Mouse (Mus musculus) heart, postnatal 0 days (tissue): Measurements from ENCODE around the gene Fermt2. TPM values are rescaled to one million over a fixed set of nuclear protein-coding genes. Genes with fewer than 3 reads are reported as not detected.

Experiments
- ATAC-seq: fragments of 200-750 bp; cut with Nextera tagmentation; 2 replicates; pipeline ENCODE4 v1.8.0; 2017; ENCODE audit warnings: low read depth, moderate number of reproducible peaks, moderate library complexity; ENCODE audit not compliant: insufficient read depth
- DNase-seq: peaks from one replicate; pipeline ENCODE4 v3.0.0-alpha.2; 2016; ENCODE audit warnings: low spot score
- H3K27ac ChIP-seq: fragments of 300-500 bp; sonication (generic); 2 replicates; pipeline ENCODE4 v1.5.1; 2014; ENCODE audit warnings: low read depth, mild to moderate bottlenecking
- H3K27me3 ChIP-seq: fragments of 300-500 bp; sonication (generic); 2 replicates; pipeline ENCODE4 v1.6.1; 2014; ENCODE audit warnings: low read length, mixed read lengths; ENCODE audit not compliant: control insufficient read depth, insufficient read depth
- H3K36me3 ChIP-seq: fragments of 300-500 bp; sonication (generic); replicated peaks from 2 replicates; pipeline ENCODE4 v1.6.1; 2014; ENCODE audit warnings: low read length, mixed read lengths; ENCODE audit not compliant: control insufficient read depth, insufficient read depth
- H3K4me1 ChIP-seq: fragments of 300-500 bp; sonication (generic); 2 replicates; pipeline ENCODE4 v1.6.1; 2014; ENCODE audit warnings: antibody characterized with exemption; ENCODE audit not compliant: control insufficient read depth, insufficient read depth
- H3K4me2 ChIP-seq: fragments of 300-500 bp; sonication (generic); 2 replicates; pipeline ENCODE4 v1.6.1; 2014; ENCODE audit warnings: low read depth, mild to moderate bottlenecking, low read length, moderate library complexity
- H3K4me3 ChIP-seq: fragments of 300-500 bp; sonication (generic); 2 replicates; pipeline ENCODE4 v1.5.1; 2014; ENCODE audit warnings: low read depth, low read length
- H3K9ac ChIP-seq: fragments of 300-500 bp; sonication (generic); replicated peaks from 2 replicates; pipeline ENCODE4 v1.6.1; 2014; ENCODE audit warnings: low read depth, low read length, mixed read lengths
- H3K9me3 ChIP-seq: fragments of 300-500 bp; sonication (generic); replicated peaks from 2 replicates; pipeline ENCODE4 v1.6.1; 2016; ENCODE audit warnings: low read length; ENCODE audit not compliant: control insufficient read depth
- CTCF ChIP-seq: IDR thresholded peaks from 2 replicates; pipeline ENCODE4 v1.5.1; 2016; ENCODE audit warnings: antibody characterized with exemption, control low read depth, low read depth
- EP300 ChIP-seq: IDR thresholded peaks from 2 replicates; pipeline ENCODE4 v1.6.1; 2016; ENCODE audit warnings: antibody characterized with exemption, low read depth
- WGBS: fragments of 180-500 bp; shearing (Covaris S2); extraction: QIAGEN DNeasy Blood & Tissue Kit; methylation state at CpG from one replicate; pipeline ENCODE4 v1.1.7; 2014; 5-methylcytosine and 5-hydroxymethylcytosine counted together
- polyA plus RNA-seq: library from polyadenylated mRNA; unstranded; fragments of >200 nt; fragmentation: Nextera tagmentation; extraction: Ambion mirVana; gene quantifications from 2 replicates; pipeline ENCODE4 v1.2.1, GENCODE M21; 2015
- total RNA-seq: library from RNA; depleted of rRNA; stranded (reverse); fragments of >200 nt; gene quantifications from 2 replicates; pipeline ENCODE4 v1.2.3, GENCODE M21; 2014; ENCODE audit warnings: low replicate concordance

The Fermt2 gene
- total and polyA plus RNA-seq, 2 experiments from 2014 or later = 119 to 221 TPM

DNA sequence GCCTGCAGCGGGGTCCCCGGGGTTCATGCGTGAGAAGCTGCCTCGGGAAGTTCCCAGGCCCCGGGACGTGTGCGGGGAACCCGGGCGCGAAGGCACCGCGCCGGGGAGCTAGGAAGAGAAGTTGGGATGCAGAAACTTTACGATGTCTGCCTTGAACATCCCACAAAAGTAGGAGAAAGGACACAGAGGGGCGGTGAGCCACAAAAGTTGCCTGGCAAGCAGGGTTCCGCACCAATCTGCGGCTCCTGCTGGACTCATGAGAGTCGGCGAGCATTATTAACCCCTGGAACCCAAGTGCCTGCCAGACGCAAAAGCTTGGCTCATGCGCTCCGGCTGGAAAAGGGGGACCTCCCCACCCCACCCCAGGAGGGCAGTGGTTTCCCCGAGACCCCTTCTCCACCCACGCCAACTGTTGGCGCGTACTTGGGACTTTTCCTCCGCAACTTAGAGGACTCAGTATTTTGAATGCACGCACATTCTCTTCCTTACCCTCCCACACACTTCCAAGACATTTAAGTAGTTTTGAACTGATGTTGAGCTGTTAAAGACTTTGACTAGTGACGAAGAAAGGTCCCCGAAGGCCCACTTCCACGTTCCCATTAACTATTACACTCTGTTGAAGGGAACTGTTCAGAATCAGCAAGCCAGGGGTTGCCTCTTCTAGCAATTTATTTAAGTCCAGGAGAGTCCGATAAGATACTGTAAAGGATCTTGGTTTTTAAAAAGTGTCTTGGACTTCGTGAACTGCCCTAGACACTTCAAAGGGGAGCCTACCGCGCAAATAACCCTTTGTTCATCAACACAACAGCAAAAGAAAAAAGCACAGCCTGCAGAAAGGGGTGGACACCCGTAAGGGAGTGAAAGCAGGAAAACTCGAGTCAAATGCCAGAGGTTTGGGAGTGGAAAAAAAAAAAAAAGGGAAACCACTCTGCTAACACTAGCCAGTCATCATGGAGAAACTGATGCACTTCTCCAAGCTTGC lies 737 bp upstream of the Fermt2 start:
- peak overlapping the region; percentile 93 for H3K4me3 ChIP-seq
- H3K27ac ChIP-seq = peak overlapping the region; percentile 100
- no peaks in the 10 kb centered on the region for H3K27me3 ChIP-seq
- peak; percentile 44 for ATAC-seq
- 1% methylated on average over 30 of the region's 37 CpGs for WGBS
- 0 out of 2 replicates have a peak, but pooled peaks cover 5% of the 10 kb centered on the region for H3K36me3 ChIP-seq
- H3K9ac ChIP-seq = peak overlapping the region; percentile 99
- peak; percentile 45 for DNase-seq
- peak overlapping the region; percentile 72 for H3K4me2 ChIP-seq
- peaks cover 31% of the 10 kb centered on the region for H3K4me1 ChIP-seq
- TF ChIP-seq EP300 = peak; percentile 37; the same call in 1 of the 2 replicates
- TF ChIP-seq CTCF = no peak
- no peaks in the 10 kb centered on the region for H3K9me3 ChIP-seq

DNA sequence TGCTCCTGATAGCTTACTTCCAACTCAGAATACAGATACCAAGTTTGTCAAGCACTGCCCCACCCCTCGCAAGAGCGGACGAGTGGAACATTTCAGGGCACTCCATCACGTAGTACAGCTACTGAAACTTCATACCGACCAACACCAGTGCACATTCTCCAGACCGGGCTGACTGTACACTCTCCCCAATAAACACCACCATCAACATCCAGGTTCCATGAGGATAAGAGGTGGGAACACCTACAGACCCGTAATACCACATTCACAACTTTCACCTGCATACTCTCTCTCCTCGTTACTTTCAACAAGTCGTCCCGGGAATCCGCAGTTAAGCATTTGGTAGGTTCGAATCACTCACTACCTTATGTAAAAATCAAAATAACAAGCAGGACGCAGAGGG lies 1.1 kb downstream of the Fermt2 start:
- H3K27ac ChIP-seq = peak overlapping the region; percentile 100
- 0 out of 2 replicates have a peak, but pooled peaks cover 5% of the 10 kb centered on the region for H3K36me3 ChIP-seq
- ATAC-seq (peak; percentile 27; the same call in 1 of the 2 replicates), DNase-seq (peak; percentile 80)
- no peaks in the 10 kb centered on the region for H3K9me3 ChIP-seq
- H3K4me3 ChIP-seq = peak overlapping the region; percentile 93
- H3K4me2 ChIP-seq = peak overlapping the region; percentile 72
- WGBS = 1% methylated on average over 13 of the region's 13 CpGs
- TF ChIP-seq CTCF (no peak; the same call in 1 of the 2 replicates), EP300 (no peak)
- H3K27me3 ChIP-seq = no peaks in the 10 kb centered on the region
- peak overlapping the region; percentile 99 for H3K9ac ChIP-seq
- H3K4me1 ChIP-seq = peaks cover 38% of the 10 kb centered on the region

DNA sequence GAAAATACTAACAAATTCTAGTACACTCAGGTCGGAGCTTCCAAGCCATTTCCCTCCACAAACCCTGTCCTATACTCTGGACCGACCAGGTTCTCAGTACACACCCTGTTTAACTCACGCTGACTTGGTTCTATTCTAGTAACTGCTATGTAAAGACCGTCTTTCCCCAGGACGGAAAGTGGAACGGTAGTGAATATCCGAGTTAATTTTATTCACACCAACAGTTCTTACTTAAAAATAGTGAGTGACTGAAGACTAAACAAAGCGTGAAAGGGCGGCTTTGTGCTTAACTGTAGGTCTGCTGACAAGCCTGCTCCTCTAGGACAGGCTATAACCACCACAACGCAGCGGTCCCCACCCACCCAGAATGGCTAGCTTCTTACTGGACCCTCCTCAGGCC lies 14.1 kb downstream of the Fermt2 start:
- no peaks in the 10 kb centered on the region for H3K9me3 ChIP-seq
- peaks cover 7% of the 10 kb centered on the region; the same call in 1 of the 2 replicates for H3K36me3 ChIP-seq
- 42% methylated on average over 11 of the region's 11 CpGs for WGBS
- TF ChIP-seq EP300 (no peak), CTCF (no peak)
- peak overlapping the region; percentile 80 for H3K27ac ChIP-seq
- H3K27me3 ChIP-seq = no peaks in the 10 kb centered on the region
- no peak overlapping the region for H3K9ac ChIP-seq
- H3K4me3 ChIP-seq = no peak overlapping the region
- ATAC-seq = no peak
- DNase-seq = no peak
- H3K4me1 ChIP-seq = peaks cover 68% of the 10 kb centered on the region
- H3K4me2 ChIP-seq = peak overlapping the region; percentile 21

DNA sequence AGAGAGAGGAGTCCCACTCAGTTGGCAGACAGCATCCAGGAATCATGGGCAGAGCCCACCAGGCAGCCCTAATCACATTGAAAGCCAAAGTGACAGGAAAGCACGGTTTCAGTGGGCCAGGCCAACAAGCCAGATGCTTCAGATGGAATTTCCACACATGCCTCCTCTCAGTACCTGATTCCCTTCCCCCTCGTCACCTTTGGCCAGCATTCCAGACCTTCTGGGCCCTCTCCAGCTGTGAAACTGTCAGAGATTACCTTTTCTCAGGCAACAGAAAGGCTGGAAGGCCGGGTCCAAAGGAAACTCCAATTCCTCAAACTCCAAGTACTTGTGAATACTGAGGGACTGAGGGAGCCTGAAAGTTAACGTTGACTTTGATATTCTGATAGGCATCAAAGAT lies 19.1 kb downstream of the Fermt2 start:
- peak; percentile 72 for ATAC-seq
- DNase-seq = peak; percentile 57
- TF ChIP-seq CTCF = no peak
- peak; percentile 78 for TF ChIP-seq EP300
- Histone ChIP-seq H3K9me3 (no peaks in the 10 kb centered on the region), H3K27me3 (no peaks in the 10 kb centered on the region), H3K9ac (no peak overlapping the region), H3K27ac (peak overlapping the region; percentile 84), H3K36me3 (peaks cover 14% of the 10 kb centered on the region; the same call in 1 of the 2 replicates), H3K4me2 (peak overlapping the region; percentile 28; the same call in 1 of the 2 replicates), H3K4me3 (no peak overlapping the region), H3K4me1 (peaks cover 89% of the 10 kb centered on the region)
- WGBS = 17% methylated on average over 4 of the region's 4 CpGs

DNA sequence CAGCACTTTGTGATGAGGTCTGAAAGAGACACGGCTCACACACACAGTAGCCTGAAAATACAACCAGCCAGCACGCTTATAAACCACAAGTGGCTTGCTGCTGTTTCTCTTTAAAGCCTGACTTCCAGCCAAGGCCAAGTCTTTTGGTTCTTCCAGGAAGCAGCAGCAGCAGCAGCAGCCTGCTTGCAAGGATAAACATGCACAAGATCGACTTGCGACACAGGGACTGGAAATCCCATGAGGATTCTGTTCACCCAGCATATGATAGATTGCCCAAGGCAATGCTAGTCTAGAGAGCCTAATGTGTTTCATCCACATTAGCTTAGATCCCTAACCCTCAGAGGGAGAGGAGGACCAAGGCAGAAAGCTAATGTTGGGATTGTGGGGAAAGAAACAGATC lies 22.0 kb downstream of the Fermt2 start:
- no peak overlapping the region for H3K9ac ChIP-seq
- DNase-seq (no peak), ATAC-seq (no peak)
- H3K27me3 ChIP-seq = no peaks in the 10 kb centered on the region
- H3K4me3 ChIP-seq = no peak overlapping the region
- H3K27ac ChIP-seq = peak overlapping the region; percentile 74
- peaks cover 74% of the 10 kb centered on the region for H3K4me1 ChIP-seq
- peak overlapping the region; percentile 17; the same call in 1 of the 2 replicates for H3K4me2 ChIP-seq
- TF ChIP-seq CTCF (no peak), EP300 (no peak)
- 8% methylated on average over 4 of the region's 4 CpGs for WGBS
- H3K9me3 ChIP-seq = no peaks in the 10 kb centered on the region
- H3K36me3 ChIP-seq = peaks cover 34% of the 10 kb centered on the region
